Mouse (Mus musculus) CD4-positive helper T cell, adult 2 months (primary cell): ENCODE measurements at regions not wholly inside any gene's neighbourhood (a gene's known extent, or its start where the extent isn't known, plus 50 kb on each side); places are given as distances from the start of the nearest gene placed in this dataset.
"Not testable (repeated sequence)": the region's sequence is repeated elsewhere in the genome, so short reads cannot be mapped to it uniquely, and the experiment has no call there.

Experiments
- DNase-seq: peaks from one replicate; pipeline ENCODE4 v3.0.0-alpha.2; 2012; ENCODE audit warnings: low read depth, missing footprints, low spot score

GRCm38 (mm10) chr3:9137131-9137874 is 472.6 kb downstream of the Zfp704 start:
- DNase-seq: no peak

- DNase-seq: no peak
Measured at GRCm38 (mm10) chr3:9133991-9134390, 475.9 kb downstream of the Zfp704 start.

DNA sequence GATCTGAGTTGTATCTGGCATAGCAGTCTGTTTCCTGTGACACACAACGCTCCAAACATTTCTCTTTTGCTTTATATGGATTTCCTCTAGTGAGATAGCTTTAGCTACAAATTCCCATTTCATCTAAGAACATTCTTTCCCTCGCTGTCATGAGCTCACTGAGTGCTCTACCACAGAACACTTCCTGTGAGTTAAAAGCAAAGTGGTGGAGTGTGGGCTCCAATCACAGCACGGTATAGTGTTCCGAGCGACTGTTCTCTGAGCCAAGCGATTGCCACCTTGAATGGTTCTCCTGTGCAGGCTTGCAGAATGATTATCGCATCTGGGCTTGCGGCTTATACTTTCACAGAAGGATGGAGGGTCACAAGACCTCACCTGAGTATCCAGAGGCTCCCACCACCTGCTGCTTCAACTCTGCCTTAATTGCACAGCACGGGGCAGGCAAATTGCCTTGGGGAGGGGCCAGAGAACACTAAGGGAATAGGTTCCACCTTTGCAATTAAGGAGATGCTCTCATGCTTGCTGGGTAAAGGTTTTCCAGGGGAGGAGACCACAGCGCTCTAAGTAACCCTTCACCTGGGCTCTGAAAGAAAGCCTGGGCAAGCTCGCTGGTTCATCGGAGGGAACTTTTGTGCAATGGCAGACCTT is 477.7 kb downstream of the Zfp704 start:
- peak; percentile 31 for DNase-seq

DNA sequence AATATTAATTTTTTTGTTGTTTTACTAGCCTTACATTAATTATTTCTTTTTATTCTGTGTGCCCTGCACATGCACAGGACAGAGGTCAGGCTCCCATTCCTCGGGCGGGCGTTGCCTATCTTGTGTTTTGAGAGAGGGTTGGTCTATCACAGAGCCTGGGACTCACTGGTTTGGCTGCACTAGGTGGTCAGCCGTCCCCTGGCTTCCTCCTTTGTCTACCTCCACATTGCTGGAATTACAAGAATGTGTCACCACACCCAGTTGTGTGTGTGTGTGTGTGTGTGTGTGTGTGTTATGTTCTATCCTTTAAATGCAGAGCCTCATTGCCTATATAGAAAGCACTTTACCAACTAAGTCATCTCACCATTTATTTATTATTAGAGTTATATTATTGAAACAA is 478.5 kb downstream of the Zfp704 start:
- DNase-seq: no peak

GRCm38 (mm10) chr3:9128407-9128806 is 481.5 kb downstream of the Zfp704 start:
- DNase-seq: no peak

GRCm38 (mm10) chr3:9123079-9123478 is 486.8 kb downstream of the Zfp704 start:
- no peak for DNase-seq

DNA sequence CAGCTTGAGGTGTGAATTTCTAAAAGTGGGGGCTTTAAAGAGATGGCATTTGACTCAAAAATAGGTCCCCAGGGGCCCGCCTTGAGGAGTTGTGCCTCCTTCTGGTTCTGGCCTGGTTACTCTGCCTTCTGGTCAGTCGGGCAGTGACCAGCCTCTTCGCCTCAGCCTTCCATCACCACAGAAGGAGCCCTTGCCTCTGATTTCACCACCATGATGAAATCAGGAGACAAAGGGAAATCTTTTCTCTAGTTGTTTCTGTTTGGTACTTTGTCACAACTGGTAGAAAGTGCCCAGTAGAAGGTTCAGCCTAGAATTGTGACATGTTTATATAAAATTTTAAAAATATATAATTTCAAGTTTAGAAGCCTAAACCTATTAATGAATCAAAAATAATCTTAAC is 492.0 kb downstream of the Zfp704 start:
- DNase-seq: no peak

DNA sequence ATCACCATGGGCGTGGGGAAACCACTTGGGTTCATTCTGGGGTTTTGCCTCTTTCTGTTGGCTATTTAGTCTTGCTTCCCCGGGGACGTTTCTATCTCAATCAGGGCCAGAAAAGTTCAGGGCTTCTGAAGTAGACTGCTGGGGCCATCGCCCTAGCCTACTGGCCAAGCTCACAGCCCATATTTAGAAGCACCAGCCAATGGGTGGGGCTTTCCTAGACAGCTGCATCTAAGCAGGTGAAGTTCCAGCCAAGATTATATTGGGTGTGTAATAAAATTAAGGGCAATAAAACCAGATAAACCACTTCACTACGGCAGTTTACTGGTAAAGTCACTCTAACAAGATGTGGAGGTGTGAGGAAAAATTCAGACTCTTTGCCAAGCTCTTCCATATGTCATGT is 496.5 kb downstream of the Zfp704 start:
- no peak for DNase-seq

DNA sequence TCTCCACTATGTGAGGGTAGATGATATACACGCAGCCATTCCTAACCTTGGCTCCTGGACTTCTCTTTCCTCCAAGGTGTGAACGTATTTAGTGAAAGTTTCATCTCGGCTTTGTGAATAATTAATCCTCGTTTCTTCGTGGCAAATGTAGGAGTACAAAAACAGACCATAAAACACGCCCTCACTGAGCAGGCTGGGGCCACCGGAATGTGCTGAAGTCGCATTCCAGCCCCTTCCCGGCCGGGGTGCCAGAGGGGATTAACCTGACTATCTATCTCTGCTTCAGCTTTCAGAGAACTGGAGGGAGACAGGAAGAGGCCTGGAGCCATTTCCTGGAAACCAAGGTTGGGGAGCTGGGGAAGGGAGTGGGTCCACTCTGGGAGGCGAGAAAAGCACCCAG is 499.1 kb downstream of the Zfp704 start:
- no peak for DNase-seq

DNA sequence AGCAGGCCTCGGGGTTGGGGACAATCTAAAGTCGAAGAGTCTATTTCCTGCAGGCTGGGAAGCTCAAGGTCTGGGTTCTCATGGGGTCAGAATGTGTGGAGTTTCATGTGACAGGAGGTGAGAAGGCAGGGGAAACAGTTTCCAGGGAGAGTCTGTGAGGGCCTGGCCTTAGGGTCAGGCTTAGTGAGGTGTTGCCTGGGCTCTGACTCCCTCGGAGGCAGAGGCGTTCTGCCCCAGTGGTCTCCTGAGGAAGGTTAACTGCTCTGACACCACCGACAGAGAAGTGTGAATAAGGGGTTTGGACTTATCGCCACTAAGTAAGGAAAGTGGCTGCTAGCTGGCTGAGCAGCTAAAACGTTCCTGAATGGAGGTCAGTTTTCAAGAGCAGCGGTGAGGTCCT is 499.9 kb downstream of the Zfp704 start:
- no peak for DNase-seq

- DNase-seq: no peak
Measured at GRCm38 (mm10) chr3:9109485-9109884, 500.4 kb downstream of the Zfp704 start.

DNA sequence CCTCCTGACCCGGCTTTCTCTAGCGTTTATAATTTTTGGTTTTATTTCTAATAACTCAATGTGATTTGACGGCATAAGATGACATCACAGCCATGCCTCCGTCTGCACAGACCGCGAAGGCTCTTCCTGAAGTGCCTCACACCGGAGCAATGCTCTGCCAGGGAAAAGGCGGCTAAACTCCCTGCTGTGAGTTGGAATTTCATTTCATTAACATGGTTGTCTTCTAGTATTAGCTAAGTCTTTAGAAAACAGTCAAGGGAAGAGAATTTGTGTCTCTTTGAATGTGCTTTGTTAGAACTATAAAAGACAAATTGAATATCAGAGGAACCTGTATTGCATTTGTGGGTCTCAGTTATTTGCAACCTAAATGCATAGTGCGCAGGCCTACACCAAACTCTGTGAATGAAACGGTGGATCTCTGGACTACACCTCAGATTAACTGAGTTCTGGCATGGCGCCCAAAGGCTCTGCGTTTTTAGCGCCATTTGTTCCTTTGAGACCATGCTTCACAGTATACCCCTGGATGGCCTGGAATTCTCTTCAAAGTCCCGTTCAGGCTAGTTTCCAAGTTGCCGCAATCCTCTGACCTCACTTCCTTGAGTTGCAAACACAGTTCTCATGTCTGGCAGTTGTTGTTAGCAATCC is 502.0 kb downstream of the Zfp704 start:
- DNase-seq: no peak

DNA sequence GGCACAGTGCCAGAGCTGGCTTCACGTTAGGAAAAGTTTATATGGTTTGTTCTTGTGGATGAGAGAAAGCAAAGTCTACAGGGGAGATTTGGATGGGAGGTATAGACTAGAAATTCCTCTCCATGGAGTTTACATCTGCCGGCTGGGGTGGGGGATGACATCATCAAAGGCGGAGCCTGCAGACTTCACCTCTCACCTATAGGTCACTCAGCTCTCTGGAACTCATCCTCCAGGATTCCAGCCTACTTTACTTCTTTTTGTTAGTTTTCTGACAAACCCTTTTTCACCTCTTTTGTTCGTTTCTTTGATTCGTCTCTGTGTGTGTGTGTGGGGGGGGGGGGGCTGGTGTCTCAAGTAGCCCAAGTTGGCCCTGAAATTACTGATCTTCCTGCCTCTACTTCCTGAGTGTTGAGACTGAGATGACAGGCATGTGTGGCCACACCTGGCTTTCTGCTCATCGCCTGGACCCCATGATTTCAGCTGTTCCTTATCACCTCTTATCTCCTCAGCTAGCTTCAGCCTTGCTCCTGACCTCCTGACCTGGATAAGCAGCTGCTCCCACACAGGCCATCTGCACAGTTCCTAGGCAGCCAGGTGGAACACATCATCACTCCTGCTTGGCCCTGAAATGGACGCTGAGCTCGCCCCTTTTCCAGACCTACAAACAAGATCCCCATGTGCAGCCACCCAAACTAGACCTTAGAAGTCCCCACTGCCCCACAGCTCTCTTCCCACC is 504.5 kb downstream of the Zfp704 start:
- no peak for DNase-seq

GRCm38 (mm10) chr3:9103456-9103855 is 506.4 kb downstream of the Zfp704 start:
- DNase-seq: no peak

DNA sequence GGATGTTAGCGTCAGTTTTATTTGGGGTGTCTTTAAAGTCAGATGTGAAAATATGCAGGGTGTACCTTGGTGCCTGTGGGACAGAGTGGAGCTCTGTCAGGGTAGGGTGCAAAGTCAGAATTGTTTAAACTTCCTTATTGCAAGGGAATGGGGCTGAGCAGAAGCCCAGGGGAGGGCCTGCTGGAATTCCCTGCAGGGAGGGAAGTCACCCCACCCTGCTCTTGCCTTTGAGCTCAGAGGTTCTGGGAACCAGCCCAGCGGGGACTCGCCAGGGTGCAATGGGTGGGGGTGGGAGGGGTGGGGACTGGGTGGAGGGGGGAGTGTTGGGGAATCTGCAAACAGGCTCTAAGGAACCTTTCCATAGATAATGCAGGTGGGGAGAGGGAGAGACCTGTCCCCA is 508.6 kb downstream of the Zfp704 start:
- no peak for DNase-seq

GRCm38 (mm10) chr3:9100761-9101160 is 509.1 kb downstream of the Zfp704 start:
- no peak for DNase-seq

DNA sequence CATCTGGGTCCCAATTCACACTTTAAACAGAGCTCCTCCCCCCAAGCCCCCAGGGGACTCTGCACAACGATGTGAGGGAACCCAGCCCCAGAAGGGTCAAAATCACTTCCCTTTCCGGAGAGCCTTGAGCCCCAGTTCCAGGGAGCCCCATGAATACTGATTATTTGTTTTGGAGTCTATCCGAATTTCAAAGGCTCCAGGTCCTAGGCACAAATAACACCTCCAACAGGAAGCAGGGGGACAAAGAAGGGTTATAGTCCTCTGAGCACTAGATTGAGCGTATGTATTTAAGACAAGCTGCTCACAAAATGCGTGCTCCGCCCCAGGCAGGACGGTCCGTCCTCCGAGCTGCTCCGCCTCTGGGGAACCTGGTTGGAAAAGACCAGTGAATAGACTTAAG is 511.4 kb downstream of the Zfp704 start:
- DNase-seq: no peak

- no peak for DNase-seq
Measured at GRCm38 (mm10) chr3:9084134-9084533, 525.8 kb downstream of the Zfp704 start.

DNA sequence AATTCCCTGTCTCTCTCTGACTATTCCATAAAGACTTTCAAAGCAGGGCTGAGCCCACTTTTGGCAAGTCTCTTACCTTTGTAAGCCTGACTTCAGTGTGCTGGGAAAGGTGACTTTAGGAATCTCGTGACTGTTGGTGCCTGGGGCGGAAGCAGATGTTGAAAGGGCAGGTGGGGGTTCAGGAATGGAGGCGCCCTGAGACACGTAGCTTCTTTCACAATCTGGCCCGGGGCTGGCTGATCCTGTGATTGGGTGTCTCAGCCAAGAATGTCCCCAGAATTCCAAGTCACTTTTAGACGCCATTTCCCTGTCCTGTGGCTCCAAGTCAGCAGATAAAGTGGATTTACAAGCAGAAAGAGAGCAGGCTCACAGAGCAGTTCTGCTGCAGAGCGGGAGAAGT is 527.8 kb downstream of the Zfp704 start:
- no peak for DNase-seq

DNA sequence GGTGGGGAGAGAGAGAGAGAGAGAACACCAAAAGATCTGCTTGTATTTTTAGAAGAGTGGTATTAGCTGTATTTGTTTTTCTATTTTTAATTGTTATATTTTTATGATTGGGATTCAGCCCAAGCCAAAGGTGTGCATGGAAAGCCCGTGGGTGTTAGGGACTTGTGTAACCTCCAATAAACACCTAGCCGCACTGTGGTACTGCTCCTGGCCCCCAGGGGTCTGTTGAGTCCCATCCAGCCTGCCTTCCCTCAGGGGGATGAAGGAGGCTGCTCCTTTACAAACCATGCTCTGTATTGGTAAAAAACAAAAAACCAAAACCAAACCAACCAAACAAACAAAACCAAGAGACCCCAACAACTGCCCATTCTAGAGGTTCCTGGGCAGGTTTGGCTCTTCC is 531.7 kb downstream of the Zfp704 start:
- DNase-seq: no peak

GRCm38 (mm10) chr3:9076696-9077095 is 533.2 kb downstream of the Zfp704 start:
- peak; percentile 30 for DNase-seq

DNA sequence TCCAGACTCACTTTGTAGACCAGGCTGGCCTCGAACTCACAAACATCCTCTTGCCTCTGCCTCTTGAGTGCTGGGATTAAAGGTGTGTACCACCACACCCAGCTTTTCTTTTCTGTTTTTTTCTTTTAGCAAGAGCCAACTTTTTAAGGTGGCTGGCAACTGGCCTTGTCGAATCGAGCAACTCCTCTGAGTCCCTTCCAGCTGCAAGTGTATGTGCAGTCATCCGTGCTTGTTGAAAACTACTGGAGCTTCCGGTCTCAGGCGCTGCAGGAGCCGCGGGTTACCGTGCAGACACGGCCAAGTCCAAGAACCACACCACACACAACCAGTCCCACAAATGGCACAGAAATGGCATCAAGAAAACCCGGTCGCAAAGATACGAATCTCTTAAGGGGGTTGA is 537.4 kb downstream of the Zfp704 start:
- DNase-seq: not testable (repeated sequence)
